Comparison of ENCODE assay signal across 20 mouse cellular contexts in the genomic region with DNA sequence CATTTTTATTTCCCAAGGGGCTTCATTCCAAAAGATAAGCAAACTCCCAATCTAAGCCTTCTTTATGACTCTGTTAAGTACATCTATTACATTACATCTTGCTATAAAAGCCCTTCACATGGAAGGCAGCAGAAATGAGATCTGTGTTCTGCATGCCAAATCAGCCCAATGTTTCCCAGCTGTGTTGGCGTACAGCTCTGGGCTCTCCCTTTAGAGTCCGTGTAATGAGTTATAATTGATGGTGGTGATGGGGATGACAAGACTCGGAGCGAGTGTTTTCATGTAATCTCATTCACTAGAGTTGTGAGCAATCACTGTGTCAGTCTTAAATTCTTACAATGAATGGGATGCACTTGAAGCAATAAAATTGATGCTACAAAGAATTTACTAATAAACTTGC. TPM values are rescaled to one million over a fixed set of nuclear protein-coding genes. Genes with fewer than 3 reads are reported as not detected.
DNase-seq lines count a peak whose midpoint lies in the region; ATAC-seq and TF ChIP-seq lines count a peak whose summit lies in the region.
"Had no signal": no experiment of that assay in that cellular context is flagged by ENCODE, and none has a peak within 500 bp of the region (broad histone marks: within the 10 kb centered on the region; RNA-seq: fewer than 3 reads in every experiment).

No protein-coding gene starts in this region.

- TF ChIP-seq CTCF in lung, embryonic 14.5 days (IDR thresholded peaks at IDR 0.05; ENCODE audit: low read depth), result no peak

- no peak overlapping the region for H3K27ac ChIP-seq in forebrain, embryonic 11.5 days (ENCODE audit: low read depth, low read length)
- H3K27ac ChIP-seq in forebrain, embryonic 10.5 days, result no peak overlapping the region
- no peak overlapping the region for H3K27ac ChIP-seq in lung, embryonic 14.5 days (ENCODE audit: low read depth)
- no peak overlapping the region for H3K27ac ChIP-seq in forebrain, embryonic 15.5 days (replicated peaks)
- no peak overlapping the region for H3K27ac ChIP-seq in neural tube, embryonic 15.5 days (replicated peaks)
- H3K27ac ChIP-seq: heart, embryonic 10.5 days; liver, embryonic 12.5 days; stomach, postnatal 0 days had no signal

- 79% methylated on average over 4 of the region's 4 CpGs for WGBS in forebrain, embryonic 11.5 days
- 92% methylated on average over 4 of the region's 4 CpGs for WGBS in forebrain, embryonic 10.5 days
- 58% methylated on average over 4 of the region's 4 CpGs for WGBS in lung, embryonic 14.5 days
- 45% methylated on average over 4 of the region's 4 CpGs for WGBS in forebrain, embryonic 15.5 days
- 20% methylated on average over 4 of the region's 4 CpGs for WGBS in neural tube, embryonic 15.5 days

- 0 out of 2 replicates have a peak, but pooled peaks have one; percentile 49 for ATAC-seq in forebrain, embryonic 11.5 days (replicated peaks; ENCODE audit: low FRiP score)
- ATAC-seq in lung, embryonic 14.5 days (ENCODE audit: insufficient read depth), result no peak
- peak; percentile 91 for ATAC-seq in forebrain, embryonic 15.5 days (replicated peaks)
- ATAC-seq in neural tube, embryonic 15.5 days (ENCODE audit: low FRiP score), result peak; percentile 91
- ATAC-seq: liver, embryonic 12.5 days; lung, postnatal 0 days had no signal

- no peaks in the 10 kb centered on the region for H3K9me3 ChIP-seq in forebrain, embryonic 11.5 days (ENCODE audit: control insufficient read depth, low read length)
- no peaks in the 10 kb centered on the region for H3K9me3 ChIP-seq in forebrain, embryonic 10.5 days
- H3K9me3 ChIP-seq in lung, embryonic 14.5 days (ENCODE audit: low read depth, low read length), result no peaks in the 10 kb centered on the region
- no peaks in the 10 kb centered on the region for H3K9me3 ChIP-seq in forebrain, embryonic 15.5 days
- no peaks in the 10 kb centered on the region for H3K9me3 ChIP-seq in neural tube, embryonic 15.5 days (replicated peaks)
- H3K9me3 ChIP-seq: heart, embryonic 10.5 days; liver, embryonic 12.5 days had no signal

- H3K4me2 ChIP-seq in forebrain, embryonic 11.5 days (ENCODE audit: low read depth, low read length, severe bottlenecking), result no peak overlapping the region
- no peak overlapping the region for H3K4me2 ChIP-seq in lung, embryonic 14.5 days
- no peak overlapping the region for H3K4me2 ChIP-seq in forebrain, embryonic 15.5 days (replicated peaks)
- H3K4me2 ChIP-seq in neural tube, embryonic 15.5 days, result 0 out of 2 replicates have a peak overlapping the region, but pooled peaks have one; percentile 19
- H3K4me2 ChIP-seq: liver, embryonic 12.5 days had no signal

- H3K27me3 ChIP-seq in forebrain, embryonic 11.5 days (ENCODE audit: control insufficient read depth, insufficient read depth, low read length), result no peaks in the 10 kb centered on the region
- no peaks in the 10 kb centered on the region for H3K27me3 ChIP-seq in forebrain, embryonic 10.5 days (ENCODE audit: poor library complexity, severe bottlenecking)
- H3K27me3 ChIP-seq in lung, embryonic 14.5 days (ENCODE audit: insufficient read depth, low read length), result no peaks in the 10 kb centered on the region
- no peaks in the 10 kb centered on the region for H3K27me3 ChIP-seq in forebrain, embryonic 15.5 days
- H3K27me3 ChIP-seq in neural tube, embryonic 15.5 days (replicated peaks), result no peaks in the 10 kb centered on the region
- H3K27me3 ChIP-seq: liver, embryonic 12.5 days had no signal

- no peaks in the 10 kb centered on the region for H3K36me3 ChIP-seq in forebrain, embryonic 11.5 days (ENCODE audit: control insufficient read depth, insufficient read depth, low read length)
- no peaks in the 10 kb centered on the region for H3K36me3 ChIP-seq in forebrain, embryonic 10.5 days (replicated peaks)
- H3K36me3 ChIP-seq in lung, embryonic 14.5 days (ENCODE audit: insufficient read depth), result no peaks in the 10 kb centered on the region
- no peaks in the 10 kb centered on the region for H3K36me3 ChIP-seq in forebrain, embryonic 15.5 days
- H3K36me3 ChIP-seq in neural tube, embryonic 15.5 days, result no peaks in the 10 kb centered on the region
- H3K36me3 ChIP-seq: heart, embryonic 10.5 days; liver, embryonic 12.5 days had no signal

- H3K4me3 ChIP-seq in forebrain, embryonic 11.5 days (ENCODE audit: low read depth, low read length), result no peak overlapping the region
- H3K4me3 ChIP-seq in forebrain, embryonic 10.5 days, result no peak overlapping the region
- H3K4me3 ChIP-seq in lung, embryonic 14.5 days (ENCODE audit: low read depth, low read length), result no peak overlapping the region
- H3K4me3 ChIP-seq in forebrain, embryonic 15.5 days, result no peak overlapping the region
- no peak overlapping the region for H3K4me3 ChIP-seq in neural tube, embryonic 15.5 days (replicated peaks)
- H3K4me3 ChIP-seq: heart, embryonic 10.5 days; liver, embryonic 12.5 days had no signal

- H3K4me1 ChIP-seq in forebrain, embryonic 11.5 days (replicated peaks; ENCODE audit: control insufficient read depth, insufficient read depth, low read length), result no peaks in the 10 kb centered on the region
- no peaks in the 10 kb centered on the region for H3K4me1 ChIP-seq in forebrain, embryonic 10.5 days
- no peaks in the 10 kb centered on the region for H3K4me1 ChIP-seq in lung, embryonic 14.5 days (ENCODE audit: insufficient read depth)
- H3K4me1 ChIP-seq in forebrain, embryonic 15.5 days, result peaks cover 6% of the 10 kb centered on the region; the same call in 1 of the 2 replicates
- H3K4me1 ChIP-seq in neural tube, embryonic 15.5 days, result no peaks in the 10 kb centered on the region
- H3K4me1 ChIP-seq: heart, embryonic 10.5 days; liver, embryonic 12.5 days had no signal

- no peak overlapping the region for H3K9ac ChIP-seq in forebrain, embryonic 11.5 days (ENCODE audit: low read length)
- H3K9ac ChIP-seq in lung, embryonic 14.5 days, result no peak overlapping the region
- no peak overlapping the region for H3K9ac ChIP-seq in forebrain, embryonic 15.5 days (replicated peaks)
- H3K9ac ChIP-seq in neural tube, embryonic 15.5 days (replicated peaks), result no peak overlapping the region
- H3K9ac ChIP-seq: liver, embryonic 12.5 days had no signal

- DNase-seq in forebrain, embryonic 11.5 days (ENCODE audit: low spot score), result no peak
- DNase-seq in forebrain, embryonic 10.5 days (ENCODE audit: extremely low spot score, low spot score), result no peak
- peak; percentile 5 for DNase-seq in lung, embryonic 14.5 days
- DNase-seq in lung, postnatal 4 days, result no peak
- DNase-seq in spleen, postnatal 36 days (ENCODE audit: low spot score in 2 of 2), result no peak
- DNase-seq in heart, adult 18-20 months, result no peak
- DNase-seq: adrenal gland, postnatal 25 days; cerebellum, adult 11-12 months; heart, postnatal 36 days; kidney, adult 18-20 months; thymus, postnatal 4 days had no signal

RNA-seq across cellular contexts. Expression of gene Ankrd7, which starts 49.9 kb away (rescaled TPM):
- polyA plus RNA-seq in forebrain, embryonic 11.5 days (2014; fragmentation: Nextera tagmentation; extraction: Ambion mirVana), result 0.31 and 0.60 TPM in 2 replicates
- polyA plus RNA-seq in forebrain, embryonic 10.5 days (2016; fragmentation: Nextera tagmentation; extraction: Ambion mirVana), result 0.52 and 0.74 TPM in 2 replicates
- polyA plus RNA-seq in lung, embryonic 14.5 days (2014; fragmentation: Nextera tagmentation; extraction: Ambion mirVana), result 0.25 TPM in 1 of 2 replicates, not detected in the other
- 0.15 and 0.24 TPM in 2 replicates for polyA plus RNA-seq in forebrain, embryonic 15.5 days (2015; fragmentation: Nextera tagmentation; extraction: Ambion mirVana)
- polyA plus RNA-seq in neural tube, embryonic 15.5 days (2015; fragmentation: Nextera tagmentation; extraction: Ambion mirVana), result not detected in 2 replicates
- total RNA-seq in heart, adult 18-20 months (2021), result not detected
- total RNA-seq: adrenal gland, postnatal 25 days; gastrocnemius, adult 8-10 months; heart, postnatal 36 days; left cerebral cortex, postnatal 14 days; megakaryocyte-erythroid progenitor cell, adult 5-6 weeks had no signal
- polyA plus RNA-seq: lung, postnatal 0 days; stomach, postnatal 0 days had no signal
